Mouse (Mus musculus) small intestine, adult 2 months (tissue): ENCODE results near the gene Cxcl15.

Experiments
- CTCF ChIP-seq: fragments of 200-500 bp; IDR thresholded peaks from 2 replicates; pipeline ENCODE4 v1.5.1; 2012; ENCODE audit warnings: low read depth, mild to moderate bottlenecking, control low read depth, inconsistent platforms, low read length, moderate library complexity, mixed read lengths; ENCODE audit not compliant: insufficient replicate concordance, insufficient read length; ENCODE audit errors: extremely low read depth
- POLR2A ChIP-seq: fragments of 200-500 bp; IDR thresholded peaks from 2 replicates; pipeline ENCODE4 v1.6.1; 2012; ENCODE audit warnings: low read depth, mild to moderate bottlenecking, control low read depth, inconsistent platforms, low read length, moderate library complexity

GRCm38 (mm10) chr5:90785659-90786588 lies 8.4 kb upstream of the Cxcl15 start, which contains the start of gene Cxcl3:
- no peak for TF ChIP-seq POLR2A
- TF ChIP-seq CTCF = peak; percentile 32; the same call in 1 of the 2 replicates
